Mouse (Mus musculus) brain, embryonic 18.5 days (tissue): ENCODE data around the gene Acot13.

Experiments
- DNase-seq: peaks from one replicate; pipeline ENCODE4 v3.0.0-alpha.2; 2012; ENCODE audit warnings: low read depth, low spot score

Acot13 gene

DNA sequence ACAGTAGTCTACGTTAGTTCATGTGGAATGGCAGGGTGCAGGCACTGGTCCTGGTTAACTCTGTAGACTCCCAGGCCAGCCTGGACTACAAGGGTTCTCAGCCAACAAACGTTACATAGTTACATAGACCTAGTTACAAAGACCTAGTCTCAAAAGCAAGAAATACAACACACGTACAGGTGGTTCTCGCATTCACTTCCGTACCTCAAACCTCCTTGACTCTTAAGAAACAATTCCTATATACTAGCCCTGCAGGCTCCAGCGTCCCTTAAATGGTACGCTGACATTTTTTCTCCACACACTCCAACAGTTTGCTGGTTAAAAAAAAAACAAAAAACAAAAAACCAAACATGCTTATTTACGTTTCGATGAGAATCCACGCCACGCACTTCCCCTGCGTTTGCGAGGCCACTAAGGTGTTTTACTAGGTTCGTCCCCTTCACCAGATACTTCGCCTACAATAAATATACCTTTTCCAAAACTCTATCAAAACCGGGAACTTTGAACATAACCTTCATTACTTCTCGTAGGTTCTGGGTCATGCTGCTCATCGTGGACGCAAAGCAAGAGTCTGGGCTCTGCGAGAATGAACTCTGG, 486 bp downstream of the Acot13 start:
- DNase-seq = no peak

GRCm38 (mm10) chr13:24826116-24826515, 5.2 kb downstream of the Acot13 start:
- no peak for DNase-seq

- no peak for DNase-seq
Observed at GRCm38 (mm10) chr13:24825587-24825986, 5.8 kb downstream of the Acot13 start.

DNA sequence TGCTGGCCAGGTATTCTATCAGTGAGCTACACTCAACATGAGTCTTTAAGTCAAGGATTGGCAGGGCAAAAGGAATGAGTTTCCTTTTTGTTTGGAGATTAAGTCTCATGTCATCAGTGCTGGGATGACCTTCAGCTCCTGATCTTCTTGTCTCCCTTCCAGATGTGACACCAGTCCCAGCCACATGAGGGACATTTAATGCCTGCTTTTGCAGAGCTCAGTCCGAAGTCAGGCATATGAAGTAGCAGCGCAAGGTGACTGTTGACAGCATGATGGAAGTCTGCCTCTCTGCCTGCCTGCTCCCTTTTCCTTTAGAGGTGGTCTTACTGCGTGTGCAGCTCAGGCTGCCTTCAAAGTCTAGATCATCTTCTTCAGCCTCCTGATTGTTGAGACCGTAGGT, 6.7 kb downstream of the Acot13 start:
- DNase-seq = no peak

- no peak for DNase-seq
Observed at GRCm38 (mm10) chr13:24822663-24823343, 8.5 kb downstream of the Acot13 start.

DNA sequence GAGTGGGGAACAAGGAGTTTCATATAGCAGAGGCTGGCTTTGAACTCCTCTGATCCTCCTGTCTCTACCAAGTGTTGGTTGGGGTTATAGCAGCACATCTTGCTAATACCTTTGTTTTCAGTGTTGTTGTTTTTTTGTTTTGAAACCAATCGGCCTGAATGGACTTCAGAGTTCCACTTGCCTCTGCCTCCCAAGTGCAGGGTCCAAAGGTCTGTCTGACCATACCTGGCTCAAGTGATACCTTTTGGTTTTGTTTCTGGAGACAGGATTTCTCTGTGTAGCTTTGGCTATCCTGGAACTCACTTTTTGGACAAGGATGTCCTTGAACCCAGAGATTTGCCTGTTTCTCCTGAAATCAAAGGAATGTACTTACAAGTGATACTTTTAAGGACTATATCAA, 11.4 kb downstream of the Acot13 start:
- no peak for DNase-seq

- no peak for DNase-seq
Observed at GRCm38 (mm10) chr13:24816125-24817092, 14.9 kb downstream of the Acot13 start.

- DNase-seq = no peak
Observed at GRCm38 (mm10) chr13:24814616-24815015, 16.7 kb downstream of the Acot13 start.

DNA sequence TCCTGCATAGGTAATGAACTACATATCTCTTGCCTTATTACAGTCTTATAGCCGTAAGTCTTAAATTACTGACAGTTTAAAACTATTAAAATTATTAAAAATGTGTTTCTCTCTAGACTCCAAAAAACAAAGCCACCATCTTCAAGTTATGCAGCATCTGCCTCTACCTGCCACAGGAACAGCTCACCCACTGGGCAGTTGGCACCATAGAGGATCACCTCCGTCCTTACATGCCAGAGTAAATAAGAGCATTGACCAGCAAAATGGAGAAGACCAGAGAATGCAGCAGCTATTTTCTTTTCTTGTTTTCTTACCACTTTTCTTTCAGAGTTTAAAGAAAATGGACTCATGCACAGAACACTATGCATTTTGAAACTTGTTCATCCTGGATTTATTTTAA, 18.8 kb downstream of the Acot13 start:
- no peak for DNase-seq

DNA sequence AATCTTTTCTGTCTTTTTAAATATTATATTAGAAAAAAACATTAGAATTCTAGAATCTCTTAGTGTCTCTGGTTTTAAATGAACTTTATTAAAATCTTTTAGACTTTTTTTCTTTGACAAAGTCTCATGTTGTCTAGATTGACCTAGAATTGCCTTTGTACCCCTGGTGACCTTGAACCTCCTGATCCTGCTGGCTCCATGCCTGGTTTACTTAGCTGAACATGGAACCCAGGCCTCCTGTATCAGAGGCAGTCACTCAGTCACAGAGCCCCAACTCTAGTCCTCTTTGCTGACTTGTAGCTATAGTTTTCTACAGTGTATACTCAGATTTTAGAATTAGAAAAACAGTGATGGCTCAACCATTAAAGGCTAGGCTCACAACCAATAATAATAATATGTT, 25.3 kb downstream of the Acot13 start:
- DNase-seq = no peak

DNA sequence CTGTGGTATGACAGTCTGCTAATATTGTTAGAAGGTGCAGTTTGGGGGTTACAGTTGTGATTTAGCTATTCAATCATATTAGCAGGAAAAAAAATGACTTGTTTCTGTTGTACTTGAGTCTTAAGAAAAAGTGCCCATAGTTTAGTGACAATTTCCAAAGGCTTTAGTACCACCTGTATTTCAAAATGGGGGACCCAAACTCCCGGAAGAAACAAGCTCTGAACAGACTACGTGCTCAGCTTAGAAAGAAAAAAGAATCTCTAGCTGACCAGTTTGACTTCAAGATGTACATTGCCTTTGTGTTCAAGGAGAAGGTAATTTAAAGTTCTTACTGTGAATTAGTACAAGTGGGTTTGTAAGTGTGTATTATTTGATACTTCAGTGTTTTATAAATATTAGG, 28.1 kb downstream of the Acot13 start:
- DNase-seq = no peak

GRCm38 (mm10) chr13:24802131-24802691, 29.1 kb downstream of the Acot13 start:
- no peak for DNase-seq

GRCm38 (mm10) chr13:24801308-24801921, 29.9 kb downstream of the Acot13 start, which contains the start of gene BC005537:
TSS of gene BC005537 (plus strand) at chr13:24801657.
- no peak for DNase-seq

DNA sequence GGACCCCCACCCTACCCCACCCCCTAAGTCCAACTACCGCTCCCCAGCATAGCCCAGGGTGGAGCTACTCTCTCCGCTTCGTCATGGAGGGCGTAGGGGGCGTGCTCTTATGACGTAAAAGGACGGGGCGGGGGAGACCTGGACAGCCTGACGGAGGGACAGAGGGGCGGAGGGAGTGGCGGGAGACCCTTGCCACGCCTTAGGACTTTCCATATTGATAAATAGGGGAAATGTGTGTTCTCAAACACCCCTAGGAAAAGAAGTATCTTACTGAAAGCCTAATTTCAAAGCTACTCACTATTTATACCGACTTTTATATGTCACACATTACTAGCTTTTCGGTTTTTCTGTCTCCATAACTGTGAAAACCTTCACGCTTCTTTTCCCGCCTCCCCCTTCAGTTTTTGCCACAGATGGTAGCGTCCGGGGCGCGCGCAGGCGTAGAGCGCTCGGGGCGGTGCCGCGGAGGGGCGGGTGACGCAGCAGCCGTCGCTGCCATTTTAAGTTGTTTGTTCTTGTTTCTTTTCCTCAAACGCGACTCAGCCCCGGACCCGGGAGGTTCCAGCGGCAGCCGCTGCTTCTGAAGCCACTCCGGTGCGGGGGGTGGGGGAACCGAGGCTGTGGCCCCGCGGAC, 30.5 kb downstream of the Acot13 start:
- peak; percentile 96 for DNase-seq

- DNase-seq = no peak
Observed at GRCm38 (mm10) chr13:24799925-24800673, 31.2 kb downstream of the Acot13 start.

GRCm38 (mm10) chr13:24799378-24799777, 32.0 kb downstream of the Acot13 start:
- no peak for DNase-seq

DNA sequence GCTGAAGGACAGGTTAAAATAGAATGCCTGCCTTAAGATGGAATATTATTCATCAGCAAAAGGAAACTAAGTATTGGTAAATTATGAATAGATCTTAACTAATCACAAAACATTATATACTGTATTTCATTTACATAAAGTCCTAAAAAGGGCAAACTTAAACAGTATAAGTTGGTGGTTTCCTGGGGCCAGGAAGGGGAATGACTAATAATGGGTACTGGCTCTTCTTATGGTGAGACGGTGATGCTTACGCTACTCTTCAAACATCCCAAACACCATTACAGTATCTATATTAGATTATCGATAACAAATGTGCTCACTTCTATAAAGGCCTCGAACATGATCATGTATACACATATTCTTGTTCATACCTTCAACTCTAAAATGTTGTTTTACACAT, 32.7 kb downstream of the Acot13 start:
- no peak for DNase-seq

DNA sequence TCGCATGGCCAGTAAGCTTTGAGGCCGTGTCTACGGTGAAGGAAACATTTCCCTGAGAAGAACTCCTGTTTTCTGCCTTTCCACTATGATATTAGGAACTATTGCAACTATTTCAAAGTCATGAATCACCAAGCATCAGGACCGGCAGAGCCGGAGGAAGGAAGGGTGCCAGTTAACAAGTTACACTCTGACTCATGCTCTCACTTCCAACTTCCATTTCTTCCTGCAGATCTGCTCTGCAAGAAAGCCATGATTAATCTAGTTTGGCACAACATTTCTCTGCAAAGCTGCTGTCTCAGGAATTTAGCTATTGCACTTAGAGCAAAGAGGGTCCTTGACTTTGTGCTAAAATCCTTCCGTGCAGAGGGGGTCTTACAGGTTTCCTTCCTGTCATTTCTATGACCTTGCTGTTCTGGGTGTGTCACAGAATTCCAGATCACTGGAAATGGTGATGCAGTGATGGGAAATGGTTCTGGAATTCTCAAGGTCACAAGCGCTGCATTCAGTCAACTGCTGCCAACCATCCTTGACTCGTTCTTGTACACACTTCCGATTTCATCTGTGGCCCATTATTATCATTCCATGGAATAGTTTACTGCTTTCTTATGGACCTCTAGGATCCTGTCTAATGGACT, 38.8 kb downstream of the Acot13 start:
- no peak for DNase-seq

DNA sequence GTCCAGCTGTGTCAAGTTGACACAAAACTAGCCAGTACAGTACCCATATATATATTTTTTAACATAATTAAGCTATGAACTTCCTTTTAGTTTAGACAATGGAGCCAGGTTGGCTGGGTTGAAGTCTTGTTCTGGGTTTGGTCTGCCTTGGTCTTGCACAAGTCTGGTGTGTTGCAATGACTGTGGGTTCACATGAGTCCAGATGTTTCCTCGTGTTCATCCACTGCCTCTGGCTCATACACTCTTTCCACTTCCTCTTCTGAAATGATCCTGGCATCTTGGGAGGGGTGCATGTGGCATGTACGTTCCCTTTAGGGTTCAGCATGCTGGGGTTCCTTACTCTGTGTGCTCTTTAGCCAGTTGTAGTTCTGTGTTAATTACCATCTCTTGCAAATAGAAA, 40.0 kb downstream of the Acot13 start:
- no peak for DNase-seq

DNA sequence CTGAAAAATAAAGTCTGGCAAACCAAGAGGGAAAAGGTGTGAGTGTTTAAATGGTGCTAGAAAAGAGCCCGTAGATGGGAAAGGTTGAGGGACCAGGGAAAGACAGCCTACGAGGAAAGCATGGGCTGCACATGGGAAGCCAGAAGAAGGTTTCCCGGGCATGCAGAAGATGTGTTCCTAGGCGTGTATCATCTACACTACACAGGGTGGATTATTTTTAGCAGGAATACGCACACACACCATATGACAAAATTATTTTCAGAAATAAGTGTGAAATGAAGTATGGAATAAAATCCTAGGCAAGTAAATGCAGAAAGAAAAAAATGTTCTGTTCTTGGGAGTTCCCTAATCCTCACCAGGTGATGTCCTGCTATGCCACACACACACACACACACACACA, 43.9 kb downstream of the Acot13 start:
- no peak for DNase-seq
